Mouse (Mus musculus) stomach, postnatal 0 days (tissue): ENCODE results near the gene Rpl23a. TPM values are rescaled to one million over a fixed set of nuclear protein-coding genes. Genes with fewer than 3 reads are reported as not detected.

Source experiments
- ATAC-seq: fragments of 200-750 bp; cut with Nextera tagmentation; 2 replicates; pipeline ENCODE4 v1.8.0; 2017; ENCODE audit not compliant: low FRiP score, low TSS enrichment
- DNase-seq: peaks from one replicate; pipeline ENCODE4 v3.0.0-alpha.2; 2016; ENCODE audit warnings: low spot score
- H3K27ac ChIP-seq: fragments of 300-500 bp; sonication (generic); replicated peaks from 2 replicates; pipeline ENCODE4 v1.5.1; 2014; ENCODE audit warnings: mild to moderate bottlenecking, control low read depth
- H3K27me3 ChIP-seq: fragments of 300-500 bp; sonication (generic); 2 replicates; pipeline ENCODE4 v1.6.1; 2014; ENCODE audit warnings: low read length; ENCODE audit not compliant: control insufficient read depth, insufficient read depth
- H3K36me3 ChIP-seq: fragments of 300-500 bp; sonication (generic); 2 replicates; pipeline ENCODE4 v1.6.1; 2014; ENCODE audit warnings: low read length, mixed read lengths; ENCODE audit not compliant: control insufficient read depth, insufficient read depth
- H3K4me1 ChIP-seq: fragments of 300-500 bp; sonication (generic); replicated peaks from 2 replicates; pipeline ENCODE4 v1.6.1; 2014; ENCODE audit warnings: antibody characterized with exemption; ENCODE audit not compliant: control insufficient read depth, insufficient read depth
- H3K4me2 ChIP-seq: fragments of 300-500 bp; sonication (generic); replicated peaks from 2 replicates; pipeline ENCODE4 v1.6.1; 2014; ENCODE audit warnings: low read depth, mild to moderate bottlenecking, control low read depth, moderate library complexity
- H3K4me3 ChIP-seq: fragments of 300-500 bp; sonication (generic); 2 replicates; pipeline ENCODE4 v1.5.1; 2014; ENCODE audit warnings: low read depth, low read length, control low read depth
- H3K9ac ChIP-seq: fragments of 300-500 bp; sonication (generic); 2 replicates; pipeline ENCODE4 v1.6.1; 2014; ENCODE audit warnings: mild to moderate bottlenecking, low read length, control low read depth, mixed read lengths
- H3K9me3 ChIP-seq: fragments of 300-500 bp; sonication (generic); 2 replicates; pipeline ENCODE4 v1.6.1; 2016; ENCODE audit warnings: low read length; ENCODE audit not compliant: control insufficient read depth
- CTCF ChIP-seq: IDR thresholded peaks from 2 replicates; pipeline ENCODE4 v1.5.1; 2016; ENCODE audit warnings: antibody characterized with exemption, low read depth, mild to moderate bottlenecking, moderate library complexity
- EP300 ChIP-seq: optimal IDR thresholded peaks from 2 replicates; pipeline ENCODE3; 2016; ENCODE audit warnings: antibody characterized with exemption
- WGBS: fragments of 180-500 bp; shearing (Covaris S2); extraction: QIAGEN DNeasy Blood & Tissue Kit; methylation state at CpG from one replicate; pipeline ENCODE4 v1.1.7; 2014; 5-methylcytosine and 5-hydroxymethylcytosine counted together
- polyA plus RNA-seq: library from polyadenylated mRNA; unstranded; fragments of >200 nt; fragmentation: Nextera tagmentation; extraction: Ambion mirVana; gene quantifications from 2 replicates; pipeline ENCODE4 v1.2.1, GENCODE M21; 2015

Gene Rpl23a
- polyA plus RNA-seq, 1 experiment from 2014 or later = 1,145 TPM

GRCm38 (mm10) chr11:78181830-78182357, 1.5 kb downstream of the Rpl23a start:
- ATAC-seq = no peak
- Histone ChIP-seq H3K4me2 (peak overlapping the region; percentile 63), H3K36me3 (peaks cover 3% of the 10 kb centered on the region; the same call in 1 of the 2 replicates), H3K4me3 (peak overlapping the region; percentile 84; the same call in 1 of the 2 replicates), H3K4me1 (no peaks in the 10 kb centered on the region), H3K27me3 (no peaks in the 10 kb centered on the region), H3K9me3 (no peaks in the 10 kb centered on the region), H3K9ac (no peak overlapping the region), H3K27ac (no peak overlapping the region)
- WGBS = 27% methylated on average over 2 of the region's 2 CpGs
- DNase-seq = no peak
- no peak for TF ChIP-seq EP300
- no peak for TF ChIP-seq CTCF

- Histone ChIP-seq H3K9ac (no peak overlapping the region), H3K27me3 (no peaks in the 10 kb centered on the region), H3K9me3 (no peaks in the 10 kb centered on the region), H3K27ac (peak overlapping the region; percentile 97; the same call in 1 of the 2 replicates), H3K4me1 (no peaks in the 10 kb centered on the region), H3K4me2 (0 out of 2 replicates have a peak overlapping the region, but pooled peaks have one; percentile 95), H3K4me3 (no peak overlapping the region), H3K36me3 (peaks cover 3% of the 10 kb centered on the region; the same call in 1 of the 2 replicates)
- TF ChIP-seq CTCF = no peak
- DNase-seq = no peak
- 59% methylated on average over 6 of the region's 6 CpGs for WGBS
- ATAC-seq = no peak
Measured at GRCm38 (mm10) chr11:78180081-78180761, 3.2 kb downstream of the Rpl23a start.

GRCm38 (mm10) chr11:78179438-78179999, 3.9 kb downstream of the Rpl23a start:
- Histone ChIP-seq H3K4me1 (no peaks in the 10 kb centered on the region), H3K9me3 (no peaks in the 10 kb centered on the region), H3K9ac (no peak overlapping the region; the same call in 1 of the 2 replicates), H3K4me3 (peak overlapping the region; percentile 58), H3K27me3 (no peaks in the 10 kb centered on the region), H3K4me2 (peak overlapping the region; percentile 95), H3K36me3 (peaks cover 3% of the 10 kb centered on the region; the same call in 1 of the 2 replicates), H3K27ac (peak overlapping the region; percentile 97)
- WGBS = 31% methylated on average over 8 of the region's 8 CpGs
- DNase-seq (no peak), ATAC-seq (no peak)
- no peak for TF ChIP-seq CTCF

- Histone ChIP-seq H3K27ac (peak overlapping the region; percentile 97), H3K27me3 (no peaks in the 10 kb centered on the region), H3K9ac (peak overlapping the region; percentile 61), H3K4me3 (peak overlapping the region; percentile 58), H3K9me3 (no peaks in the 10 kb centered on the region), H3K4me1 (no peaks in the 10 kb centered on the region), H3K4me2 (peak overlapping the region; percentile 95), H3K36me3 (peaks cover 3% of the 10 kb centered on the region; the same call in 1 of the 2 replicates)
- TF ChIP-seq CTCF = 0 out of 2 replicates have a peak, but pooled peaks have one; percentile 10
- no peak for TF ChIP-seq EP300
- WGBS = 2% methylated on average over 29 of the region's 29 CpGs
- DNase-seq (peak; percentile 76), ATAC-seq (no peak)
Measured at GRCm38 (mm10) chr11:78178859-78179437, 4.4 kb downstream of the Rpl23a start.

- ATAC-seq = peak; percentile 86
- under 1% methylated on average over 75 of the region's 84 CpGs for WGBS
- DNase-seq = peak; percentile 95
- Histone ChIP-seq H3K27me3 (no peaks in the 10 kb centered on the region), H3K4me3 (peak overlapping the region; percentile 58), H3K27ac (peak overlapping the region; percentile 97), H3K9me3 (no peaks in the 10 kb centered on the region), H3K4me2 (peak overlapping the region; percentile 95), H3K9ac (peak overlapping the region; percentile 67), H3K36me3 (peaks cover 3% of the 10 kb centered on the region; the same call in 1 of the 2 replicates), H3K4me1 (no peaks in the 10 kb centered on the region)
- TF ChIP-seq CTCF (peak; percentile 99), EP300 (no peak)
Measured at GRCm38 (mm10) chr11:78177903-78178858, 5.2 kb downstream of the Rpl23a start.
